Mouse (Mus musculus) cerebellum, adult (tissue): ENCODE measurements at regions not wholly inside any gene's neighbourhood (a gene's known extent, or its start where the extent isn't known, plus 50 kb on each side); places are given as distances from the start of the nearest gene placed in this dataset.

Experiments used
- ATAC-seq: cut with Nextera tagmentation; 2 replicates; pipeline ENCODE4 v1.9.2; 2017; ENCODE audit warnings: mild to moderate bottlenecking, moderate library complexity, mixed read lengths; ENCODE audit not compliant: insufficient number of reproducible peaks, low FRiP score, low TSS enrichment

GRCm38 (mm10) chr5:7428291-7428690 is 83.7 kb upstream of the Zfp804b start:
- no peak for ATAC-seq

DNA sequence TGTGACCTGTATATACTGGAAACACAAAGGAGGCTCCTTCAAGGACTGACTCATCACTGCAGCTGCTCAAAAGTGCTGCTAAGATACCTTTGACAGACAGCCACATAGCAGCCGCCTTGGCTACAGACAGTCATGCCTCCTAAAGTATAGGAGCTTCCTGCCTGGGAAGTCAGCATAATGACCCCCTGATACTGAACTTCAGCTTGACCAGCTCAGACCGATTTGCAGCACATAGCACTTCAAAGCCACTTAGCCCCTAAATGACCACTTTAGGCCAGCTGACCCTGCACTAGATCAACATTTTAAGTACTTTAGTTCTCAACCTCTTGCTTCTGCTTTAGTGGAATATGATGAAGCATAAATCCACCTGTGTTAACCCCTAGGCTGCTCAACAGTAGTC is 91.9 kb upstream of the Zfp804b start:
- ATAC-seq, result no peak

DNA sequence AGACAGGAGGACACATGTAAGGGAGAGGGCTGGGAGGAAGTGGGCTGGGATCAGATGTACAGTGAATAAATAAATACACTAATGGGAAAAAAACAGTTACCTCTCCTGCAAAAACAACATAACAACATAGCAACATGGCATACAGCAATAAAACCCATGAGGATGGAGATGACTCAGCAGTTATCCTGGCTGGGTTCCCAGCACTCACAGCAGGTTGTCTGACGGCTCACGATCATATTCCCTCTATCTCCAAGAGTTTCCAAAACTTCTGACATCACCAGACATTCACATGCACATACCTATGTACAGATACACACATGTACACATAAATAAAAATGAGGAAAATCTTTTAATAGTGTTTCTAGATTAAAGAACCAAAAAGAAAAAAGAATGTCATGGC is 103.4 kb upstream of the Zfp804b start:
- ATAC-seq, result no peak

- ATAC-seq, result no peak
Observed at GRCm38 (mm10) chr5:7454896-7455295, 110.3 kb upstream of the Zfp804b start.

- ATAC-seq, result no peak
Observed at GRCm38 (mm10) chr5:7457102-7457501, 112.5 kb upstream of the Zfp804b start.

GRCm38 (mm10) chr5:7489150-7489549 is 144.6 kb upstream of the Zfp804b start:
- no peak for ATAC-seq

DNA sequence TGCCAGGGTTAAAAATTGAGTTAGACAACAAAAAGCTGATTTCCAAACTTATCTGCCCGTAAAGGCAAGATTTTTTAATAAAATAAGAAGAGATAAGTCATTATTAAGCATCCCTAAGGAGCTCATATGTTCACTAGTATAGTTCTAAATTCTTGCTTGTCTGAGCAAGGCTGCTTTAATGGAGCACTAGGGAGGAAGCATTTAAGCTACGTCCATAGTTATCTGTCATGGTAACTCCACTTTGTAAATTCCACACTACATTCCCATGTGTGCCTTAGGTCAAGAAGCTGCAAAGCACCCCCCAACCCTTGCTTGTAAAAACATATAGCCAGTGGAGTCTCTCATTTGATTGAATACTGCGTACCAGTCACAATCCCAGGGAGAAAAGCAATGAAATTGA is 145.0 kb upstream of the Zfp804b start:
- ATAC-seq, result no peak

- ATAC-seq, result no peak
Observed at GRCm38 (mm10) chr5:7517520-7518181, 173.1 kb upstream of the Zfp804b start.

DNA sequence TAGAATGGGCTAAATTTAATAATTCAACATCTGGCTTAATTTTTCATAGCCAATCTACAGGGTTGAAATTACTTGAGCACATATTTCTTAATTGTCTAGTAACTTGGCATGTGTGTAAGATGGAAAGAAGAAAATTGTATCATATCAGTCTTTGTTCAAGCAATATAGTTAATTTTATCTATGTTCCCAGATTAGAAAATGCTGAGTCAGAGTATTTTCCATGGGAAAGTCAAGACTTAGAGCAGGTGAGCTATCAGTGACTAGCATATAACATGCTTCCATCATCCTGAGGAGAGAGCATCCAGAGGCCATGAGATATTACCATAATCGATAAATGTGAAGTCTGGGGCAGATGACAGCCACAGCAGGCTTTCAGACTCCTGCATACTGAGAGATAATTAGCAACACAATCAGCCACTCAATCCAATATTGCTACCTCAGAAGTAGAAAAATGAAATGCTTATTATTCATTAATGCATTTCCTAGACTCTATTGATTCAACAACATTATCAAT is 188.2 kb upstream of the Zfp804b start:
- ATAC-seq, result no peak

- no peak for ATAC-seq
Observed at GRCm38 (mm10) chr5:7539812-7540645, 195.5 kb upstream of the Zfp804b start.

DNA sequence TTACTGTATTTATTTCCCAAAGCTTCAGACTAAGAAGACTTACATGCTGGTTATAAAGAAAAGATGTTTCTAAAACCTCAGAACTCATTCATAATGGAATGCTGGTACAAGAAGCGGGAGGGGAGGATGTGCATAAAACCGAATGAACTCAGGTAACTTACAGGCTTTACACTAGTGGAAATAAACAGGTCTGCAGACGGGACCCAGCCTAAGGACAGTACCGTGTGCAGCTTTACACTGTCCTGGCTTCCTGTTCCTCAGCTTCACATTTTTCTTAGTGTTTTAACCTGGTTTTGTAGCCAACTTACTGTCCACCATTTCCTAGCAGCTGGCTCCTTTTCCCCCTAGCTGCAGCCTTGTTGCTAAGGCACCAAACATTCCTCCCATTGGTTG is 196.1 kb upstream of the Zfp804b start:
- no peak for ATAC-seq

DNA sequence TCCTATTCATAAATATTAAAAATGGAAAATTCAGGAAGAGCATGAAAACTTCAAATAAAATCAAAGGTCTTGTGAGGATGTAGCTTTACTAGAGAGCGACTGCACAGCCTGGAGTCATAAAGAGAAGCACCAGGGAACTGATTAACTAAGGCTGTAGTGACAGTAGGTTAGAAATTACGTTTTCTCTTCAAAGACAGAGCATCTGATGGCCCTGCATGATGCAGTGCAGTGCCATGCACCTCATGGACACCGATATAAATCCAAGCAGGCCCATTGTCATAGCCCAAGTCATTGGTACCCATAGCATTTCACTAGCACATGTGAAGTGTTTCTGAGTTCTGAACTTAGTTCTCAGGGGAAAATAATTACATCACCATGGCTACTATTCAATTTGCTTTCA is 199.3 kb upstream of the Zfp804b start:
- no peak for ATAC-seq

GRCm38 (mm10) chr5:7580413-7580812 is 235.9 kb upstream of the Zfp804b start:
- no peak for ATAC-seq

DNA sequence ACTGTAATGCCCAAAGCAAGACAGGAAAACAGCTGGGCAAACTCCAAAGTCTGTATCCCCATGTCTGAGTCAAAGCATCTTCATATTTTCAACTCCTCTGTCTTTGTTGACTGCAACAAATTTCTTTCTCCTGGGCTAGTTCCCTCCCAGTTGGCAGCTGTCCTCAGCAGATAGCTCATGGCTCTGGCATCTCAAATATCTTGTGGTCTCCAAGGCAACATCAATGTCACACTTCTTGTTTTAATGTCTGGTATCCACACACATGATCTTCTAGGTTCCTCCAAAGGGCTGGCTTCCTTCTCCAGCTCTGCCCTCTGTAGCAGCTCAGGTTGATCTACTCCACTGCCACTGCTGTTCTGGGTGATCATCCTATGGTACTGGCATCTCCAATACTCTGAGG is 242.0 kb upstream of the Zfp804b start:
- ATAC-seq, result no peak

GRCm38 (mm10) chr5:7600418-7600817 is 255.9 kb upstream of the Zfp804b start:
- ATAC-seq, result no peak

GRCm38 (mm10) chr5:7607517-7607916 is 263.0 kb upstream of the Zfp804b start:
- no peak for ATAC-seq

GRCm38 (mm10) chr5:7607924-7608323 is 263.4 kb upstream of the Zfp804b start:
- ATAC-seq, result no peak

GRCm38 (mm10) chr5:7655280-7655679 is 305.0 kb upstream of the Steap4 start:
- peak; percentile 76 for ATAC-seq

DNA sequence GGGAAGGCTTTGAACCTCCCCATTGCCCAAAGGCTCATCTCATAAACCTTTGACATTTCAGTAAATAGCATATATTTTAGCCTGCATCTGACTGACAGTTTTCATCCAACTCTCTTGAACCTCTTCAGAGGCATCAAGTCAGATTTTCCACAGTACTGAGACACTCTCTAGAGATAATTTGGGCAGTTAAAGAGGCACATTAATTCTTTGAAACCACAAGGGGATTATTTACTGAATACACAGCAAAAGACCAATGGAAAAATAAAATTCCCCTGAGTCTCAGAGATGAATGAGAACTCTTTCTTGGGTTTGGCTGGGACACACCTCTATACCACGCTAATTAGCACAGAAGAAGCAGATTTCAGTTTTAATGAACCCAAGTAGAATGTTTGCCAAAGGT is 258.5 kb upstream of the Steap4 start:
- no peak for ATAC-seq

- no peak for ATAC-seq
Observed at GRCm38 (mm10) chr5:7719557-7719956, 240.7 kb upstream of the Steap4 start.

DNA sequence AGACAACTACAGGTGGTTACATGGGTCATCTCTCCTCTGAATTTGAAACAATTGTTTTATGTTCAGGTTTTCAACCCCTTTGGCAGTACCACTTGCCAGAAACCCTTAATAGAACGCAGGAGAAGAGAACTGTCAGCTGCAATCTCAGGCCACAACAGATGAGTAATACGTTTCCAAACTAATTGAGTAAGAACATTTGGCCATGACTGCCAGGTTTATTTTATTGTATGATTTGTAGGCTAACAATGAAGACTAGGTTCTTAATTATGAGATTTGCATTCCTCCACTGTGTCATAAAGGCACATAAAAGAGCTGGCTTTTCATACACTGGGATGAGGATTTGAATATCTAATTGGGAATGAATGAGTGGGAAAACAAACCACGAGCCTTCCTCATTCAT is 240.2 kb upstream of the Steap4 start:
- ATAC-seq, result no peak

GRCm38 (mm10) chr5:7720688-7721087 is 239.6 kb upstream of the Steap4 start:
- ATAC-seq, result no peak
